Mouse (Mus musculus) left cerebral cortex, postnatal 25 days (tissue): Measurements from ENCODE around the gene Camk2g. TPM values are rescaled to one million over a fixed set of nuclear protein-coding genes. Genes with fewer than 3 reads are reported as not detected.
"Not testable (repeated sequence)": the region's sequence is repeated elsewhere in the genome, so short reads cannot be mapped to it uniquely, and the experiment has no call there.

Source experiments
- DNase-seq, 2 experiments: peaks; one replicate each; pipeline ENCODE4 v3.0.0; 2022; ENCODE audit warnings: low spot score in 2 of 2, mixed read lengths in 1 of 2
- intact Hi-C: fragments of 180-260 bp; cut with DNase I; formaldehyde crosslinking; loops from one replicate; pipeline ENCODE4 v1.15.1; 2025
- total RNA-seq, 2 experiments: library from RNA; stranded (reverse); gene quantifications; 2 replicates each; pipeline ENCODE4 v1.2.3; 2021

Camk2g gene
- total RNA-seq, 2 experiments from 2014 or later = 292 to 312 TPM

- DNase-seq = no peak
- intact Hi-C loops = no loop called here
Measured at GRCm38 (mm10) chr14:20723006-20723405, 70.9 kb downstream of the Camk2g start.

- no peak for DNase-seq
- intact Hi-C loops = no loop called here
Measured at GRCm38 (mm10) chr14:20721371-20721770, 72.5 kb downstream of the Camk2g start.

GRCm38 (mm10) chr14:20719767-20720166, 74.1 kb downstream of the Camk2g start:
- no peak for DNase-seq
- intact Hi-C loops = no loop called here

- intact Hi-C loops = no loop called here
Measured at GRCm38 (mm10) chr14:20718443-20718842, 75.4 kb downstream of the Camk2g start.

GRCm38 (mm10) chr14:20713832-20714231, 80.1 kb downstream of the Camk2g start:
- no peak for DNase-seq
- intact Hi-C loops = no loop called here

More at GRCm38 (mm10) chr14:20718443-20718842, 75.4 kb downstream of the Camk2g start:
- DNase-seq = no peak

- intact Hi-C loops = no loop called here
- DNase-seq = no peak
Measured at GRCm38 (mm10) chr14:20708239-20708638, 85.6 kb downstream of the Camk2g start.

GRCm38 (mm10) chr14:20707201-20708190, 86.4 kb downstream of the Camk2g start, which contains the start of gene Zswim8:
Zswim8 (plus strand) TSS chr14:20707552.
- intact Hi-C loops = no loop called here
- DNase-seq = peak; percentile 94 to 95

- intact Hi-C loops = not testable (repeated sequence)
Measured at GRCm38 (mm10) chr14:20703461-20703860, 90.4 kb downstream of the Camk2g start.

GRCm38 (mm10) chr14:20702741-20703381, 91.0 kb downstream of the Camk2g start, which contains the start of gene Chchd1:
Chchd1 (plus strand) TSS chr14:20703006.
- intact Hi-C loops = no loop called here
- peak; percentile 92 to 94 for DNase-seq

More at GRCm38 (mm10) chr14:20703461-20703860, 90.4 kb downstream of the Camk2g start:
- not testable (repeated sequence) for DNase-seq

- intact Hi-C loops = no loop called here
- DNase-seq = no peak
Measured at GRCm38 (mm10) chr14:20702096-20702740, 91.7 kb downstream of the Camk2g start.

GRCm38 (mm10) chr14:20701554-20701953, 92.3 kb downstream of the Camk2g start:
- no peak for DNase-seq
- intact Hi-C loops = no loop called here

- no peak for DNase-seq
- intact Hi-C loops = no loop called here
Measured at GRCm38 (mm10) chr14:20700362-20700761, 93.5 kb downstream of the Camk2g start.

GRCm38 (mm10) chr14:20698515-20698914, 95.4 kb downstream of the Camk2g start:
- no peak for DNase-seq
- intact Hi-C loops = no loop called here

GRCm38 (mm10) chr14:20696986-20697385, 96.9 kb downstream of the Camk2g start:
- intact Hi-C loops = no loop called here

GRCm38 (mm10) chr14:20695761-20696520, 97.9 kb downstream of the Camk2g start:
- no peak for DNase-seq
- intact Hi-C loops = no loop called here

More at GRCm38 (mm10) chr14:20696986-20697385, 96.9 kb downstream of the Camk2g start:
- peak; percentile 68 to 82 for DNase-seq

GRCm38 (mm10) chr14:20694884-20695760, 98.8 kb downstream of the Camk2g start, which contains the start of gene Fut11:
Fut11 (plus strand) TSS chr14:20694968.
- peak; percentile 86 to 88 for DNase-seq
- intact Hi-C loops = no loop called here

GRCm38 (mm10) chr14:20694185-20694883, 99.6 kb downstream of the Camk2g start:
- intact Hi-C loops = no loop called here
- DNase-seq = peak; percentile 17 to 35
